Mouse (Mus musculus) liver, embryonic 15.5 days (tissue): ENCODE measurements around the gene Spem2. TPM values are rescaled to one million over a fixed set of nuclear protein-coding genes. Genes with fewer than 3 reads are reported as not detected.

Experiments used
- ATAC-seq: fragments of 200-750 bp; cut with Nextera tagmentation; 2 replicates; pipeline ENCODE4 v1.8.0; 2017; ENCODE audit warnings: moderate number of reproducible peaks, mild to moderate bottlenecking, moderate library complexity; ENCODE audit not compliant: insufficient read depth
- H3K27ac ChIP-seq: fragments of 300-500 bp; sonication (generic); replicated peaks from 2 replicates; pipeline ENCODE4 v1.5.1; 2015; ENCODE audit warnings: mild to moderate bottlenecking, inconsistent platforms
- H3K27me3 ChIP-seq: fragments of 300-500 bp; sonication (generic); 2 replicates; pipeline ENCODE4 v1.6.1; 2015; ENCODE audit warnings: mild to moderate bottlenecking, inconsistent platforms
- H3K36me3 ChIP-seq: fragments of 300-500 bp; sonication (generic); replicated peaks from 2 replicates; pipeline ENCODE4 v1.6.1; 2015; ENCODE audit warnings: moderate library complexity, mild to moderate bottlenecking, inconsistent platforms
- H3K4me1 ChIP-seq: fragments of 300-500 bp; sonication (generic); replicated peaks from 2 replicates; pipeline ENCODE4 v1.6.1; 2015; ENCODE audit warnings: inconsistent platforms
- H3K4me2 ChIP-seq: fragments of 300-500 bp; sonication (generic); 2 replicates; pipeline ENCODE4 v1.6.1; 2015; ENCODE audit warnings: moderate library complexity, mild to moderate bottlenecking, inconsistent platforms
- H3K4me3 ChIP-seq: fragments of 300-500 bp; sonication (generic); replicated peaks from 2 replicates; pipeline ENCODE4 v1.5.1; 2015; ENCODE audit warnings: mild to moderate bottlenecking, inconsistent platforms
- H3K9ac ChIP-seq: fragments of 300-500 bp; sonication (generic); 2 replicates; pipeline ENCODE4 v1.6.1; 2015; ENCODE audit warnings: moderate library complexity, mild to moderate bottlenecking, inconsistent platforms
- H3K9me3 ChIP-seq: fragments of 300-500 bp; sonication (generic); replicated peaks from 2 replicates; pipeline ENCODE4 v1.6.1; 2016; ENCODE audit warnings: inconsistent platforms
- WGBS: fragments of 180-500 bp; shearing (Covaris S2); methylation state at CpG from one replicate; pipeline ENCODE4 v1.1.7; 2015; ENCODE audit warnings: mixed read lengths; ENCODE audit not compliant: insufficient replicate concordance; 5-methylcytosine and 5-hydroxymethylcytosine counted together
- polyA plus RNA-seq: library from polyadenylated mRNA; unstranded; fragments of >200 nt; fragmentation: Nextera tagmentation; extraction: Ambion mirVana; gene quantifications from 2 replicates; pipeline ENCODE4 v1.2.1, GENCODE M21; 2015

The Spem2 gene
- polyA plus RNA-seq, 1 experiment from 2014 or later, result not detected

GRCm38 (mm10) chr11:69835326-69835965, 17.2 kb upstream of the Spem2 start:
- no peak overlapping the region for H3K4me3 ChIP-seq
- no peaks in the 10 kb centered on the region for H3K9me3 ChIP-seq
- 0 out of 2 replicates have a peak overlapping the region, but pooled peaks have one; percentile 10 for H3K4me2 ChIP-seq
- no peak overlapping the region for H3K27ac ChIP-seq
- ATAC-seq, result no peak
- peaks cover 70% of the 10 kb centered on the region for H3K27me3 ChIP-seq
- peaks cover 66% of the 10 kb centered on the region for H3K4me1 ChIP-seq
- H3K36me3 ChIP-seq, result 0 out of 2 replicates have a peak, but pooled peaks cover 4% of the 10 kb centered on the region
- H3K9ac ChIP-seq, result no peak overlapping the region
- WGBS, result 27% methylated on average over 9 of the region's 9 CpGs

GRCm38 (mm10) chr11:69834001-69834549, 15.8 kb upstream of the Spem2 start:
- Histone ChIP-seq H3K36me3 (no peaks in the 10 kb centered on the region), H3K27ac (0 out of 2 replicates have a peak overlapping the region, but pooled peaks have one; percentile 14), H3K4me3 (peak overlapping the region; percentile 51), H3K4me2 (peak overlapping the region; percentile 84), H3K4me1 (peaks cover 55% of the 10 kb centered on the region), H3K27me3 (peaks cover 72% of the 10 kb centered on the region), H3K9ac (peak overlapping the region; percentile 65), H3K9me3 (no peaks in the 10 kb centered on the region)
- WGBS, result 5% methylated on average over 47 of the region's 48 CpGs
- ATAC-seq, result peak; percentile 19

- peaks cover 72% of the 10 kb centered on the region for H3K27me3 ChIP-seq
These were observed 15.3 kb upstream of the Spem2 start for GRCm38 (mm10) chr11:69833554-69833953.

GRCm38 (mm10) chr11:69828832-69829231, 10.6 kb upstream of the Spem2 start:
- ATAC-seq, result no peak
- peaks cover 8% of the 10 kb centered on the region for H3K4me1 ChIP-seq
- no peak overlapping the region for H3K4me2 ChIP-seq
- H3K27me3 ChIP-seq, result peaks cover 36% of the 10 kb centered on the region
- no peak overlapping the region for H3K4me3 ChIP-seq
- no peaks in the 10 kb centered on the region for H3K9me3 ChIP-seq
- H3K27ac ChIP-seq, result no peak overlapping the region
- WGBS, result 78% methylated on average over 5 of the region's 5 CpGs
- H3K36me3 ChIP-seq, result peaks cover 5% of the 10 kb centered on the region; the same call in 1 of the 2 replicates
- H3K9ac ChIP-seq, result no peak overlapping the region

More at GRCm38 (mm10) chr11:69833554-69833953, 15.3 kb upstream of the Spem2 start:
- Histone ChIP-seq H3K4me3 (peak overlapping the region; percentile 51), H3K9ac (peak overlapping the region; percentile 65), H3K4me2 (peak overlapping the region; percentile 84), H3K4me1 (peaks cover 50% of the 10 kb centered on the region), H3K36me3 (no peaks in the 10 kb centered on the region), H3K27ac (no peak overlapping the region), H3K9me3 (no peaks in the 10 kb centered on the region)
- ATAC-seq, result no peak
- 38% methylated on average over 8 of the region's 8 CpGs for WGBS

- peaks cover 5% of the 10 kb centered on the region; the same call in 1 of the 2 replicates for H3K36me3 ChIP-seq
- WGBS, result 58% methylated on average over 2 of the region's 2 CpGs
These were observed 5.2 kb upstream of the Spem2 start for GRCm38 (mm10) chr11:69823456-69823855.

GRCm38 (mm10) chr11:69822080-69822479, 3.8 kb upstream of the Spem2 start, which contains the start of gene Spem1:
Gene Spem1 (minus strand): TSS chr11:69822180.
- Histone ChIP-seq H3K27ac (no peak within 1 kb of the TSS), H3K4me1 (no peaks in the 10 kb centered on the region), H3K36me3 (peaks cover 5% of the 10 kb centered on the region; the same call in 1 of the 2 replicates), H3K4me3 (no peak within 1 kb of the TSS), H3K9me3 (no peaks in the 10 kb centered on the region), H3K4me2 (no peak within 1 kb of the TSS), H3K9ac (no peak within 1 kb of the TSS), H3K27me3 (peaks cover 14% of the 10 kb centered on the region)
- no peak for ATAC-seq
- WGBS, result 73% methylated on average over 3 of the region's 3 CpGs

More at GRCm38 (mm10) chr11:69823456-69823855, 5.2 kb upstream of the Spem2 start:
- Histone ChIP-seq H3K9ac (no peak overlapping the region), H3K4me2 (no peak overlapping the region), H3K9me3 (no peaks in the 10 kb centered on the region), H3K4me3 (no peak overlapping the region), H3K4me1 (no peaks in the 10 kb centered on the region), H3K27ac (no peak overlapping the region), H3K27me3 (peaks cover 9% of the 10 kb centered on the region)
- ATAC-seq, result no peak

GRCm38 (mm10) chr11:69818871-69819270, 606 bp upstream of the Spem2 start:
- H3K4me2 ChIP-seq, result no peak overlapping the region
- 65% methylated on average over 8 of the region's 8 CpGs for WGBS
- no peak overlapping the region for H3K27ac ChIP-seq
- H3K9me3 ChIP-seq, result no peaks in the 10 kb centered on the region
- no peak for ATAC-seq
- no peak overlapping the region for H3K4me3 ChIP-seq
- H3K9ac ChIP-seq, result no peak overlapping the region
- peaks cover 21% of the 10 kb centered on the region for H3K27me3 ChIP-seq
- no peaks in the 10 kb centered on the region for H3K36me3 ChIP-seq
- no peaks in the 10 kb centered on the region for H3K4me1 ChIP-seq

GRCm38 (mm10) chr11:69816520-69816919, 1.7 kb downstream of the Spem2 start:
- H3K27ac ChIP-seq, result no peak overlapping the region
- H3K4me1 ChIP-seq, result no peaks in the 10 kb centered on the region
- no peak for ATAC-seq
- H3K4me3 ChIP-seq, result no peak overlapping the region
- H3K27me3 ChIP-seq, result peaks cover 41% of the 10 kb centered on the region
- H3K9me3 ChIP-seq, result no peaks in the 10 kb centered on the region
- H3K4me2 ChIP-seq, result no peak overlapping the region
- no peaks in the 10 kb centered on the region for H3K36me3 ChIP-seq
- WGBS, result 81% methylated on average over 12 of the region's 12 CpGs
- no peak overlapping the region for H3K9ac ChIP-seq

GRCm38 (mm10) chr11:69815155-69815554, 3.1 kb downstream of the Spem2 start, which contains the start of gene Gm39566:
Gene Gm39566 (minus strand): TSS chr11:69815298.
- ATAC-seq, result no peak
- Histone ChIP-seq H3K4me1 (no peaks in the 10 kb centered on the region), H3K9ac (no peak within 1 kb of the TSS), H3K4me2 (no peak within 1 kb of the TSS), H3K36me3 (no peaks in the 10 kb centered on the region), H3K9me3 (no peaks in the 10 kb centered on the region), H3K27me3 (peaks cover 51% of the 10 kb centered on the region), H3K4me3 (no peak within 1 kb of the TSS), H3K27ac (no peak within 1 kb of the TSS)
- WGBS, result 47% methylated on average over 10 of the region's 10 CpGs

- no peak overlapping the region for H3K9ac ChIP-seq
- H3K4me3 ChIP-seq, result no peak overlapping the region
- ATAC-seq, result no peak
These were observed 8.0 kb downstream of the Spem2 start for GRCm38 (mm10) chr11:69810280-69810679.

GRCm38 (mm10) chr11:69807641-69808040, 10.6 kb downstream of the Spem2 start:
- Histone ChIP-seq H3K27me3 (peaks cover 87% of the 10 kb centered on the region), H3K36me3 (no peaks in the 10 kb centered on the region), H3K4me3 (no peak overlapping the region), H3K27ac (no peak overlapping the region), H3K9me3 (no peaks in the 10 kb centered on the region), H3K4me1 (peaks cover 24% of the 10 kb centered on the region), H3K9ac (no peak overlapping the region), H3K4me2 (no peak overlapping the region)
- WGBS, result 71% methylated on average over 2 of the region's 2 CpGs
- no peak for ATAC-seq

More at GRCm38 (mm10) chr11:69810280-69810679, 8.0 kb downstream of the Spem2 start:
- Histone ChIP-seq H3K4me1 (no peaks in the 10 kb centered on the region), H3K4me2 (no peak overlapping the region), H3K27ac (no peak overlapping the region), H3K36me3 (no peaks in the 10 kb centered on the region), H3K9me3 (no peaks in the 10 kb centered on the region), H3K27me3 (peaks cover 81% of the 10 kb centered on the region)
